Mouse (Mus musculus) heart, postnatal 4 days (tissue): ENCODE data around the gene Adamts4. TPM values are rescaled to one million over a fixed set of nuclear protein-coding genes. Genes with fewer than 3 reads are reported as not detected.
"Not testable (repeated sequence)": the region's sequence is repeated elsewhere in the genome, so short reads cannot be mapped to it uniquely, and the experiment has no call there.

Source experiments
- DNase-seq: peaks from one replicate; pipeline ENCODE4 v3.0.0; 2021
- total RNA-seq, 2 experiments: library from RNA; stranded (reverse); gene quantifications; 2 replicates each; pipeline ENCODE4 v1.2.3; 2021

Adamts4 gene
- total RNA-seq, 2 experiments from 2014 or later: 8.2 to 8.7 TPM

GRCm38 (mm10) chr1:171231844-171232243 lies 18.4 kb upstream of the Adamts4 start:
- DNase-seq: no peak

DNA sequence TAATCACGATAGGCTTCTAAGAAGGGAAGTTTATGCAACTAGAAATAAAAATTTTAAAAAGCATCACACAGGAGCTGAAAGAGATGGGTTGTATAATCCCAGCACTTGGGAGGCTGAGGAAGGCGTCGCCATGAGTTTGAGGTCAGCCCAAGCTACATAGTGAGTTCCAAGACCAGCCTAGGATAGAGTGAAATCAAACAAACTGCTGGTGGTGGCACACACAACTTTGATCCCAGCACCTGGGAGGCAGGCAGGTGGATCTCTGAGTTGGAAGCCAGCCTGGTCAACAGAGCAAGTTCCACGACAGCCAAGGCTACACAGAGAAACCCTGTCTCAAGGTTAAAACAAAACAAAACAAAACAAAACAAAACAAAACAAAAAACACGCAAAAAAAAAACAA lies 17.9 kb upstream of the Adamts4 start:
- no peak for DNase-seq

DNA sequence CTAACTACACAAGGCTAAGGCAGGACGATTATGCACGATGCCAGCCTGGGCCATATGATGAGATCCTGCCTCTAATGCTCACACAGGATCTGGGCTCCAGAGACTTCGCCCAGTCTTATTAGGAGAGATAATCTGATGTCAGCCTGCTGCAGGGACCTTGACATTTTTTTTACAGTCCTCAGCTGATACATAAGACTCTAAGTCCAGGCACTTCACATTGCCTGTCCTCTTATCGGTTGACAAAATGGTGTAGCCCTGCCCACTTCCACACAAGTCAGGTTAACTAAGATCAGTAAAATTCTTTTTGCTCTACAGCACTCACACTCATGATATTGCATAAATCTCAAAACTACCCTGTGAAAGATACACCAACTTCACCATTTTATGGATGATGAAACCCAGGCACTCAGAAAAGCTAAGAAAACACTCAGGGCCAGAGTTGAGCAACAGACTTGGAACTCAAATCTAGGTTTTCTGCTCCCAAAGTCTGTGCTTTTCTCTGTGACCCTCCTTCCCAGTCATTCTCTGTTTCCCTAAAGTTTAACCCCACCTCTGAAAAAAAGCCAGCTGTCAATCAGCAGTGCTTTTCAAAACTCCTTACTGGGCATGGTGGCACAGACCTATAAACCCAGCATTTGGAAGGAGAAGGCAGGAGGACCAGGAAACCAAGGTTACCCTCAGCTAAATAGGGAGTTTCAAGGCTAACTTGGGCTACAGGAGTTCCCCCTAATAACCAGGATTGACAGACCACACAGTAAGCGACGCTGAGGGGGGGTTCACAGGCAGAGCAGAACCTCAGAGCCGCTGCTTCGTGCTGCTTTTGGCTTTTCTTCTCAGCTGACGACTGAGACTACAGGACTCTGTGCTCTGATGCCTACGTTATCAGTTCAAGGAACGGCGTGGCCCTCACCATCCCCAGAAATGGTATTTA lies 17.2 kb upstream of the Adamts4 start:
- no peak for DNase-seq

DNA sequence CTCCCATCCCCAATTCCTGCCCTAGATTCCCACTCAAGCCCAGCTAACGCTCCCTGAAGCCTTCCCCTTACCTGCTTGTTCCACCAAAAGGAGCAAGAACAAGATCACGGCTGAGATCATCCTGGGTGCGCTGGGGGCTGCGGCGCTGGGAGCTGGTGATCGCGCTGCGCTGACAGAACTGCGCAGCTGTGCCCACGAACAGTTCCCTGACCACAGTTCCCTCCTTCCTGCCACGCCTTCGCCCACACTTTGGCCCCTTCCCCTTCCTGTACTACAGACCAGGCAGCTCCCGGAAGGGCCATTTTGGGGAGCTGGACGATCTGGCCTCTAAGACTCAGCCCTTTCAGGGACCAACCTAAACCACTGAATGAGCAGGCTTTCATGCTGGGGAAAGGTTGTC lies 16.1 kb upstream of the Adamts4 start, which contains the start of gene Fcer1g:
TSS of gene Fcer1g (minus strand) at position 240 of the 400 bp plus-strand sequence.
- DNase-seq: no peak

DNA sequence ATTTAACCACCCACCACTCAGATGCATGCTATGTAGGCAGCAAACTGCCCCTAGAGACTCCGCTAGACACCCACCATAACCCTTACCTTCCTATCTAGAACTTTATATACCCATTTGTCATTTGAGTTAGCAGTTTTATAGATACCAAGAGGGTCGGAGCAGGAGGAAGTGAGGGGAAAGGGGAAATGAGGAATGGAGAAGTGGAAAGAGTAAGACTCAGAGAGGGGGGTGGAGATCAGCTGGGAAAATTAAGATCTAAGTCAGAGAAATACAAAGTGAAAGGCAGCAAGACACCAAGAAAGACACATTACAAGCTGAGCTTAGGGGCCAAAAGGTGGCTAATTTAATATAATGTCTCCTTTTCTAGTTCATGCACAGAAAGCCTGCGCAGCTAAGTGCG lies 15.7 kb upstream of the Adamts4 start:
- no peak for DNase-seq

- no peak for DNase-seq
These were observed 14.4 kb upstream of the Adamts4 start for GRCm38 (mm10) chr1:171235791-171236190.

DNA sequence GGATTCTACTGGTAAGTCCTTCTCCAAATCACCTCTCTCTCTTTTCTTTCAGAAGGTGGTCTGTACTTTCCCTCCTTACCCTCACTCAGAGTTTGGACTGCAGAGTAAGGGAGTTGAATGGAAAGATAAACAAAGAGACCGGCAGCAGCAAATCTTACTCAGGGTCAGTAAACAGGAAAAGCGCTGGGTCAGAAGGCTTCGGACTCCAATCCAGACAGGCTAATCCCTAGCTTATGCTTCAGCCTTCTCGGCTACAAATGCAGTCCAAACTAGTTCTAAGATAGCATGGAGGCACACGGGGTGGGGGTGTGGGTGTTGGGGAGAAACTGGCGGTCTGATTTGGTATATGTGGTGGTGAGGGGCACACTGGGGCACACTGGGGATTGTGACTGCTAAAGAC lies 12.8 kb upstream of the Adamts4 start:
- no peak for DNase-seq

DNA sequence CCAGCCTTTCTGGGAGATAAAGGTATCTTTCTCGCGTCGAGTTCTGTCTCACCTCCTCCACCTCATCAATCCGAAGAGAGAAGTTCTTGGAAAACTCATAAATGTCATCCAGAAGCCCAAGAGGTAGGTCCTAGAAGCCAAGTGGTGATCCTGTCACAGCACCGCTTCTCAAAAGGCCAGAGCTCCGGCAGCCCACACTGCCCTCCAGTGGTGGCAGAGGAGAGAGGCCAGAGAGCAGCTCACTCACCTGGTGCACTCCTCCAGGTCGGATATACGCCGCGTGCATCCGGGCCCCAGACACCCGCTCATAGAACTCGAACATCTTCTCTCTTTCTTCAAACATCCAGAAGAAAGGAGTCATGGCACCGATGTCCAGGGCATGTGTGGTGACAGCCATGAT lies 11.8 kb upstream of the Adamts4 start:
- DNase-seq: peak; percentile 76

GRCm38 (mm10) chr1:171239992-171240744 lies 10.1 kb upstream of the Adamts4 start:
- peak; percentile 49 for DNase-seq

DNA sequence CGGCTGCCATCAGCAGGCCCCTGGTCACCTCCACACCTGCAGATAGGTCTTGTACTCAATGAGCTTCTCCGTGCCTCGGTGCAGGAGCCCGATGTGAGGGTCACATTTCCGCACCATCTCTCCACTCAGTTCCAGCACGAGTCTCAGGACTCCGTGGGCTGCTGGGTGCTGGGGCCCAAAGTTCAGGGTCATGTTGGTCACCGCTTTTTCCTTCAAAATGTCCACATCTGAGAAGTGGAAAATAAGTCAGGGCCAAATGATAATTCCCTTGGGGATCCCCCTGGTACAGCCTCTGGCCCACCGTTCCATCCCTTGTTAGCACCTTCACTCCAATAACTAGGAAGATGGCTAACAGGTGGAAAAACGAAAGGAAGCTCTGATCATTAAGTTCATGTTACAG lies 9.3 kb upstream of the Adamts4 start:
- DNase-seq: no peak

- not testable (repeated sequence) for DNase-seq
These were observed 8.3 kb upstream of the Adamts4 start for GRCm38 (mm10) chr1:171241952-171242351.

GRCm38 (mm10) chr1:171245353-171245752 lies 4.9 kb upstream of the Adamts4 start:
- DNase-seq: no peak

DNA sequence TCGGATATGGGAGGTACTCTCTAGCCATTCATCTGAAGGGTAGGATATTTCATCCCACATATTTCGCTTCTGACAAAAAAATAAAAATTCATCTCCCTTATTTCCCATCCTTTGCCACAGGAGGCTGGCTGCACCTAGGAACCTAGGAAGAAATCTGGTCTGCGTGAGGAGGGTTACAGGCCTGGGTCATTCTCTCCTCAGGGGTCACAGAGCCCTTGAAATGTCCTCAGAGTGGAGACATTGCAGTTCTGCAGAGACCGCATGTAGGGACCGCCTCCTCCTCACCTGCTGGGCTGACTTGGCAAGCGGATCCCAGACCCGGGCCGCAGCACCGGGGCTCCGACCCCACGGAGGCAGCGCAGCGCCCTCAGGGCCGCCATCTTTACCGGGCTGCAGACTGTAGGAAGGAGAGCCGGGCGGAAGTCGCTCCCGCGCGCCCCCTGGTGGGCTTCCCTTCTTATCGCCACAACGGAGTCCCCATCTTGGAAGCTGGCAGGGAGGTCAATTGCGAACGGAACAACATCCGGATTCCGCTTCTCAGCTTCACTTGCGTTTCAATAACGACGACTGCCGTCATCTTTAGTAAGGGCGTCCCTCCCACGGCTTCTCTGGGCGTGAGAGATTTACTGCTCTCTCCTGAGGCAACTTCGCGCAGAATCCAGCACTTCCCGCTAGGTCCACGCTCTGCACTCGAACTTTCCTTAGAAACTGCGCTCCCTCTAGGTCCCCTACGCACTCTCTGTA lies 3.3 kb upstream of the Adamts4 start:
- peak; percentile 98 for DNase-seq

DNA sequence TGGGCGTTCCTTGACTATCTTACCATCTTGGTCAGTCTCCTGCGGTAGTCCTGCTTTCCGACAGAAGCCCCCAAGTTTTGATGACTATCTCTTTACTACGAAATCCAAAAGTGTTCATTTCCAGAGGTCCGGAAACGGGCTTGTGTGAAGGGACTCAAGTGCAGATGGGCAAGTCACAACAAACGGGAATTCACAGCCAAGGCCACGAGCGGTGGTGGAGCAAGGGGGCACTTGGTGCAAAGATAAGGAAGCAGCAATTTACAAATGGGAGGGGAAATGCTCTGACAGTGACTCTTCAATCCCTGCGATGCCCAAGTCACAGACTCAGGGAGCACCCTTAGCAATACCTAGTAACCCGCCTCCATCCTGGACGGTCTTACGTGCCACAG lies 2.8 kb upstream of the Adamts4 start:
- no peak for DNase-seq

GRCm38 (mm10) chr1:171247916-171248315 lies 2.3 kb upstream of the Adamts4 start:
- DNase-seq: peak; percentile 54

GRCm38 (mm10) chr1:171248386-171249226 lies 1.6 kb upstream of the Adamts4 start:
- DNase-seq: no peak

DNA sequence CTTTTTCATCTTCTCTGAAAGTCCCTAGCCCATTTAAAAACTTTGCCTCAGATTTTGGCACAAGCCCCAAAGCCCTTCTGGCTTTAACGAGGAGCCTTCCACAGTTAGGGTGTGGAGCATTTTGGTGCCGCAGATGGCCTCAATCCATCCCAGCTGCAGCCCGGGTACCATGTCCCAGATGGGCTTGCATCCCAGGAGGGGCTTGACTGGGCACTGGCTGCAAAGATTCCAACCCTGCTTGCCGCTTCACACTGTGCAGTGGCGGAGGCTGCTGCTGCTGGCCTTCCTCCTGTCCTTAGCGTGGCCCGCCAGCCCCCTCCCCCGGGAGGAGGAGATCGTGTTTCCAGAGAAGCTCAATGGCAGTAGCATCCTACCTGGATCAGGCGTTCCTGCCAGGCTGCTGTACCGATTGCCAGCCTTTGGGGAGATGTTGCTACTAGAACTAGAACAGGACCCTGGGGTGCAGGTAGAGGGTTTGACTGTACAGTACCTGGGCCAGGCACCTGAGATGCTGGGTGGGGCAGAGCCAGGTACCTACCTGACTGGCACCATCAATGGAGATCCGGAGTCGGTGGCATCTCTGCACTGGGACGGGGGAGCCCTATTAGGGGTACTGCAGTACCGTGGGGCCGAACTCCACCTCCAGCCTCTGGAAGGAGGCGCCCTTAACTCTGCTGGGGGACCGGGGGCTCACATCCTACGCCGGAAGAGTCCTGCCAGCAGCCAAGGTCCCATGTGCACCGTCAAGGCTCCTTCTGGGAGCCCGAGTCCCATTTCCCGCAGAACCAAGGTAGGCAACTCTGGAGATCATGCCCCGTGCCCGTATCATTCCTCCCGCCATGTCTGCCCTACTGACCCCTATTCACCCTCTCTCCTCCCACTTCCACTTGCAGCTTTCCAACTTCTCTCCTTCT lies 716 bp downstream of the Adamts4 start, which contains the start of gene Ndufs2:
TSS of gene Ndufs2 (minus strand) at position 709 of the 914 bp plus-strand sequence.
- peak; percentile 52 for DNase-seq

DNA sequence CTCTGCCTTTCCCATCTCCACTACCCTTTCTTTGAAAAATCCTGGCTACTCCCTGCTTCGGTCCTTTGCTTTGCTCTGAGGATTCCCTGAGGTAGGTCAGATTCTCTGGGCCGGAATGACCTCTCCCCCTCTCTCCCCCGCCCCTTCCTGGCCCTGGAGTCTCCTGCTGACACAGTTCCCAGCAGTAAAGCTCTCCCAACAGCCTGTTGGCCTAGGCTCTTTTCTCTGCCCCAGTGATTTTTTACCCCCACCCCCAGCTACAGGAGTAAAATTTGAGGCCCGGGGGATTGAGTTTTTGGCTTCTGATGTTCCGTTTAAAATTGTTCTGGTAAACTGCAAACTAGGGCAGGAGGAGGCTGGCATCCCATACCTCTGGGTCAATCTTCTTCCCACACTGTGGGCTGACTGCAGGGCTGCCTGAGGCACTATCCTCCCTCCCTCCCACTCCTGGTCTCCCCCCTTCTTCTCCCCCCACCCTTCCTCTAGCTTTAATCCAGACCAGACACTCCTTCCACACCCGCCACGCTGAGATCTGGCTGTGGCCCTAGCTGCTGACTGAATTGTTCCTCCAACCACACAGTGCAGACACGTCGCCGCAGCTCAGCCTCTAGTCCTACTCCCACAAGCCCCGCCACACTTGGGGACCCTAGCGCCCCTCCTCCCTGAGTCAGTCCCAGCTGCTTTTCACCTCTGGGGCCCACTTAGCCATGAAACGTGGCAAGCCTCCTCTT lies 1.5 kb downstream of the Adamts4 start:
- DNase-seq: peak; percentile 58

DNA sequence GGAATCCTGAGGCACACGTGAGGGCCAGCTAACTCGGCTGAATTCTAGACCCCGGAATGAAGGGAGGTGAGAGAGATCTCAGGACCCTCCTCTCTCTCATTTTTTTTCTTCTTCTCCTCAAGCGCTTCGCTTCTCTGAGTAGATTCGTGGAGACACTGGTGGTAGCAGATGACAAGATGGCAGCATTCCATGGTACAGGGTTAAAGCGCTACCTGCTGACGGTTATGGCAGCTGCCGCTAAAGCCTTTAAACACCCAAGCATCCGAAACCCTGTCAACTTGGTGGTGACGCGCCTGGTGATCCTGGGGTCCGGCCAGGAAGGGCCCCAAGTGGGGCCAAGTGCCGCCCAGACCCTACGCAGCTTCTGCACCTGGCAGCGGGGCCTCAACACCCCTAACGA lies 2.2 kb downstream of the Adamts4 start:
- DNase-seq: no peak
